Mouse (Mus musculus) kidney, adult 2 months (tissue): ENCODE results near the gene Matk. TPM values are rescaled to one million over a fixed set of nuclear protein-coding genes. Genes with fewer than 3 reads are reported as not detected.
"Not testable (repeated sequence)": the region's sequence is repeated elsewhere in the genome, so short reads cannot be mapped to it uniquely, and the experiment has no call there.

Source experiments
- DNase-seq: peaks from one replicate; pipeline ENCODE4 v3.0.0; 2021
- H3K27ac ChIP-seq: fragments of 200-500 bp; 2 replicates; pipeline ENCODE4 v1.5.1; 2012; ENCODE audit warnings: low read depth, low read length, control low read depth, inconsistent platforms; ENCODE audit not compliant: insufficient read depth
- H3K27me3 ChIP-seq: fragments of 200-500 bp; replicated peaks from 2 replicates; pipeline ENCODE4 v1.6.1; 2012; ENCODE audit warnings: mild to moderate bottlenecking, moderate library complexity, low read length, inconsistent platforms; ENCODE audit not compliant: control insufficient read depth, insufficient read depth
- H3K36me3 ChIP-seq: fragments of 200-500 bp; 2 replicates; pipeline ENCODE4 v1.6.1; 2012; ENCODE audit warnings: mild to moderate bottlenecking, moderate library complexity, low read length, inconsistent platforms; ENCODE audit not compliant: control insufficient read depth, insufficient read depth
- H3K4me1 ChIP-seq: fragments of 200-500 bp; 2 replicates; pipeline ENCODE4 v1.6.1; 2011; ENCODE audit warnings: low read length; ENCODE audit not compliant: control insufficient read depth, insufficient read depth
- H3K4me3 ChIP-seq: fragments of 200-500 bp; 2 replicates; pipeline ENCODE4 v1.5.1; 2011; ENCODE audit warnings: mild to moderate bottlenecking, low read depth, low read length, control low read depth; ENCODE audit not compliant: insufficient read depth
- CTCF ChIP-seq: fragments of 200-500 bp; conservative IDR thresholded peaks from 2 replicates; pipeline ENCODE4 v1.5.1; 2011; ENCODE audit warnings: low read depth, mild to moderate bottlenecking, control low read depth, low read length, moderate library complexity, mixed read lengths; ENCODE audit not compliant: insufficient read depth, insufficient read length
- POLR2A ChIP-seq: fragments of 200-500 bp; IDR thresholded peaks from one replicate; pipeline ENCODE4 v1.6.1; 2011; ENCODE audit warnings: low read depth, low read length, control low read depth
- WGBS: fragments of 180-500 bp; shearing (Covaris S2); methylation state at CpG from one replicate; pipeline ENCODE4 v1.1.7; 2018; 5-methylcytosine and 5-hydroxymethylcytosine counted together
- polyA plus RNA-seq: library from polyadenylated mRNA; depleted of rRNA; stranded (reverse); fragments of >200 nt; gene quantifications from 2 replicates; pipeline ENCODE4 v1.2.3, GENCODE M21; 2012; rRNA removed

Gene Matk
- polyA plus RNA-seq = 0.57 and 1.5 TPM in 2 replicates

DNA sequence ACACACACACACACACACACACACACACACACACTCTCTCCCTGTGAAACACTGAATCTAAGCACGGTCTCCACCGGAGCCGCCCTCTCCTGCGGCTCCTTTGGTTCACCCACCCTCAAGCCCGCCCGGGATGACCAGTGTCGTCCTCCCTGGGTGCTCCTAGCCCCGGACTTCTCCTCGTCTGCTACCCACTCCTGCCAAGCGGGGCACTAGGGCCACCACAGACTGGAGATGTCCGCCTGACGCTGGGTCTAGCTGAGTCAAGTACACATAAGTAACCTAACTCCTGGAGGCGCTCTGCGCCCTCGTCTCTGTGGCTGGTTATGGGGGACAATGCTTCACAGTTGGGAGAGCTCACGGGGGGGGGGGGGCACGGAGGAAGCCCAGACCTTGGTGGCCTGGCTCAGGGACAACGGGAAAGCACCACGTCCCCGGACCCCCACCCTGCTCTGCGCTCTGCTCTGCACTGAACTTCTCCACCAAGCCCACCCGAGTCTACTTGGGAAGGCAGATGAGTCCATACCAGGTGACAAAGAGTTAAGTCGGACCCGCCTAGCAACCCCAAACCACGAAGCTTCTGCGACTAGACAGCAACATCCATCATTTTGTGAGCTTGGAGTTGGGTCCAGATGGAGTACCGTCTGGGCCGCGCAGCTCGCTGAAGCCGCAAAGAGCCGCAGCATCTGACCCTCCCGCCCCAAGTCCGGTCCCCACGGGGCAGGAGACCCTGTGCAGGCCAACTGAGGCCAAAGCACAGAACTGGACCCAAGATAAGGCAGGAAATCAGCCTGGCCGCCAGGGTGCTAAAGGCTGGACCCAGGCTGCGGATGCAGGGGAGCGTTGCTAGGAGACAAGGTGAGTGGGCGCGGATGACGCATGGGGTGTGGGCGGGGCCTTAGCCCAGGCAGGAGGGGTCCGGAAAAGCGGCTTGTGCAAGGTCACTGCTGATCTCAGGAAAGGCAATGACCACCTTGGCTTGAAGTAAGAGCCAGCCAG, at the start of gene Matk:
TSS of gene Matk (plus strand) at position 512 of the 996 bp plus-strand sequence.
- WGBS = 7% methylated on average over 44 of the region's 44 CpGs
- Histone ChIP-seq H3K4me1 (no peaks in the 10 kb centered on the region), H3K27me3 (no peaks in the 10 kb centered on the region), H3K4me3 (no peak within 1 kb of the TSS), H3K27ac (no peak within 1 kb of the TSS), H3K36me3 (no peaks in the 10 kb centered on the region)
- TF ChIP-seq CTCF (no peak), POLR2A (no peak)
- no peak for DNase-seq

DNA sequence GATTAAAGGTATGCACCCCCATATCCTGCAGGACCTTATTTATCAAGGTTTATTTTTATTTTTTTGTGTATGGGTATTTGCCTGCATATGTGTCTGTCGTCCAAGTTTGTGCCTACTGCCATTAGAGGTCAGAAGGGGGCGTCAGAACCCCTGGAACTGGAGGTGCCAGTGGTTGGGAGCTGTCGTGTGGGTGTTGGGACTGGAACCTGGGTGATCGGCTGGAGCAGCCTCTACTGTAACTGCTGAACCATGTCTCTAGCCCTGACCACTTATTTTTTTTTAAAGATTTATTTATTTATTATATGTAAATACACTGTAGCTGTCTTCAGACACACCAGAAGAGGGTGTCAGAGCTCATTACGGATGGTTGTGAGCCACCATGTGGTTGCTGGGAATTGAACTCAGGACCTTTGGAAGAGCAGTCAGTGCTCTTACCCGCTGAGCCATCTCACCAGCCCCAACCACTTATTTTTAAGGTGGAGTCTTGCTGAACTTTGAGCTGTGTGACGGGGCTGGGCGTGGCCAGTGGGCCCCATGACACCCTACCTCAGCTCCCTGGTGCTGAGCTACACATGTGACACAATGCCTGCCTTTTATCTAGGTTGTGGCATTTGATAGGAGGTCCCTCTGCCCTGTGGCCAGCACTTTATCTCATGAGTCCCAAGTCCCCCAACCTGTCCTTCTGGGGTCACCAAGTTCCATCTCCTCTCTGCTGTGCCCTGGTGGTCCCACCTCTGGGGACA, 49.6 kb upstream of the Matk start:
- H3K36me3 ChIP-seq = no peaks in the 10 kb centered on the region
- H3K4me3 ChIP-seq = no peak overlapping the region
- TF ChIP-seq CTCF (no peak), POLR2A (no peak)
- no peak for DNase-seq
- H3K27me3 ChIP-seq = no peaks in the 10 kb centered on the region
- no peaks in the 10 kb centered on the region for H3K4me1 ChIP-seq
- no peak overlapping the region for H3K27ac ChIP-seq
- 71% methylated on average over 8 of the region's 8 CpGs for whole genome bisulfite sequencing

DNA sequence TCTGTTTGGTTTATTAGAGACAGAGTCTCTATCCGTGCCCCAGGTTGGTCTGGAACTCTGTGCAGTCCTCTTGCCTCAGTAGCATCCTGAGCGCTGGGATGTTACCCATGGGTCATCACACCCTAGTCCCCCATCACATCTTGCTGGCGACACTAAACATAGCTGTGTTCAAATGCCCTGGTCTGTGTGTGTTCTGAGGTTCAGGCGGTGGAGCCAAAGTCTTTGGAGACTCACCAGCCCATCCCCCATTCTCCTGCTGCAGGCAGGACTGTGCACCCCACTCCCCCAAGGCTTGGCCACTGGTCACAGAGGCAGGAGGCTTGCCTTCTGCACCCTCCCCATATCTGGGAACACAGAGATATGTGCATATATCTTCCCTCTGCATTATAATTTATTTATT, 48.6 kb upstream of the Matk start:
- Histone ChIP-seq H3K27me3 (no peaks in the 10 kb centered on the region), H3K27ac (no peak overlapping the region), H3K4me1 (no peaks in the 10 kb centered on the region), H3K4me3 (no peak overlapping the region), H3K36me3 (no peaks in the 10 kb centered on the region)
- no peak for TF ChIP-seq CTCF
- TF ChIP-seq POLR2A = no peak
- DNase-seq = no peak
- WGBS = 73% methylated on average over 4 of the region's 4 CpGs

DNA sequence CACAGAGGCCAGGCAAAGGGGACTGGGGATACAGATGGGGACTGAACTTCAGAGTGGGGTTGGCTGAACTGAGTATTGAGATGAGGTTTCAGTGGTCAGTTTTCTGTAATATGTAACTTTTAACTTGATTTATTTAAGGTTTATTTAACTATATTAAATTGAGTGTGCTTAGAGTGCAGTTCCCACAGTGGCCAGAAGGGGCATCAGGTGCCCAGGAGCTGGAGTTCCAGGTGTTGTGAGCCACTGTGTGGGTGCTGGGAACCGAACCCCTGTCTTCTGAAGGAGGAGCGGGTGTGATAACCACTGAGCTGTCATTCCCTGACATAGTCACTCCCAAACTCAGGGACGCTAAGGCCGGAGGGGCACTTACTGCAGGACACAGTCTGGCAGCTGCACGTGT, 42.6 kb upstream of the Matk start:
- no peaks in the 10 kb centered on the region for H3K36me3 ChIP-seq
- no peaks in the 10 kb centered on the region for H3K4me1 ChIP-seq
- no peak overlapping the region for H3K27ac ChIP-seq
- H3K27me3 ChIP-seq = no peaks in the 10 kb centered on the region
- WGBS = 98% methylated on average over 5 of the region's 5 CpGs
- H3K4me3 ChIP-seq = no peak overlapping the region
- no peak for DNase-seq
- TF ChIP-seq POLR2A (no peak), CTCF (0 out of 2 replicates have a peak, but pooled peaks have one; percentile 19)

DNA sequence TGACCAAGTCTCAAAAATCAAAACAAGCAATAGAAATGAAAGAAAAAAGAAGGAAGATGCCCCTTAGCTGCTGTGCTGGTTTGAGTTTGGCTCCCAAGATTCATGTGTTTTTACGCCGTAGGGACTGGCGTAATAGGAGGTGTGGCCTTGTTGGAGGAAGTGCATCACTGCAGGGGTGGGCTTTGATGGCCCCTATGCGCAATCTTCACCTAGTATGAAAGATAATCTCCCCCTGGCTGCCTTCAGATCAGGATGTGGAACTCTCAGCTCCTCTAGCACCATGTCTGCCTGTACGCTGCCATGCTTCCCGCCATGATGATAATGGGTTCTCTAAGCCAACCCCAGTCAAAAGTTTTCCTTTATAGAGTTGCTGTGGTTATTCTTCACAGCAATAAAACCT, 36.5 kb upstream of the Matk start:
- Histone ChIP-seq H3K27me3 (no peaks in the 10 kb centered on the region), H3K27ac (no peak overlapping the region), H3K36me3 (no peaks in the 10 kb centered on the region), H3K4me3 (no peak overlapping the region), H3K4me1 (0 out of 2 replicates have a peak, but pooled peaks cover 3% of the 10 kb centered on the region)
- TF ChIP-seq CTCF = no peak
- TF ChIP-seq POLR2A = no peak
- 86% methylated on average over 6 of the region's 6 CpGs for WGBS
- no peak for DNase-seq

DNA sequence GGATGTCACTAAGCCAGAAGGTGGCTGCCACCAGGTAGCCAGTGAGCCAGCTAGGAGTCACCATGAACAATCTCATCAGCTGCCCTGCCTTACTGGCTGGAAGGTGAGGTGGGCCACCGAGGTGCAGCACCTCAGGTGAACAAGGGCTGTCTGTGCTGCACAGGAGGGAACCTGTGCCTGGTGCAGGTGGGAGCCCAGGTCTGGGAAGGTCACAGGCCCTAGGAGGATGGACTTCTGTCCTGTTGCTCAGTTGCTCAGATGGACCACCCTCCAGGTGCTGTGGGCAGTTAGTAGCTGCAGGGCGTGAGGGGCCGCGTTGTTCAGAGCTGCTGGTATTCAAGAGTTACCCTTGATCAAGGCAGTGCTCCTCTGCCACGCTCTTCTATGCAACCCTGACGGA, 35.9 kb upstream of the Matk start:
- H3K36me3 ChIP-seq = no peaks in the 10 kb centered on the region
- no peak overlapping the region for H3K27ac ChIP-seq
- 0 out of 2 replicates have a peak, but pooled peaks cover 3% of the 10 kb centered on the region for H3K4me1 ChIP-seq
- no peak for DNase-seq
- H3K27me3 ChIP-seq = no peaks in the 10 kb centered on the region
- 89% methylated on average over 6 of the region's 6 CpGs for WGBS
- no peak overlapping the region for H3K4me3 ChIP-seq
- TF ChIP-seq POLR2A = no peak
- TF ChIP-seq CTCF = no peak

DNA sequence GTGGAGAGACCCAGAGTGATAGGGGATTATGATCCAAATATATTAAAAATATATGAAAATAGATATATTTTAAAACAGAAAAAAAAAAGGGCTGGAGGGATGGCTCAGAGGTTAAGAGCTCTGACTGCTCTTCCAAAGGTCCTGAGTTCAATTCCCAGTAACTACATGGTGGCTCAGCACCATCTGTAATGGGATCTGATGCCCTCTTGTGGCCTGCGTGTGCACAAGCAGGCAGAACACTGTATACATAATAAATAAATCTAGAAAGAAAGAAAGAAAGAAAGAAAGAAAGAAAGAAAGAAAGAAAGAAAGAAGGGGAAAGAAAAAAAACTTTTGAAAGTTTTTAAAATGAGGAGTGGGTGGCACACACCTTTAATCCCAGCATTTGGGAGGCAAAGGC, 35.5 kb upstream of the Matk start:
- H3K36me3 ChIP-seq, H3K4me3 ChIP-seq, H3K4me1 ChIP-seq, DNase-seq, H3K27ac ChIP-seq, H3K27me3 ChIP-seq: not testable (repeated sequence)
- 26% methylated on average over 1 of the region's 1 CpGs for WGBS
- peak; percentile 55 for TF ChIP-seq CTCF
